Mouse (Mus musculus): ENCODE data around the gene Apol6.

DNA sequence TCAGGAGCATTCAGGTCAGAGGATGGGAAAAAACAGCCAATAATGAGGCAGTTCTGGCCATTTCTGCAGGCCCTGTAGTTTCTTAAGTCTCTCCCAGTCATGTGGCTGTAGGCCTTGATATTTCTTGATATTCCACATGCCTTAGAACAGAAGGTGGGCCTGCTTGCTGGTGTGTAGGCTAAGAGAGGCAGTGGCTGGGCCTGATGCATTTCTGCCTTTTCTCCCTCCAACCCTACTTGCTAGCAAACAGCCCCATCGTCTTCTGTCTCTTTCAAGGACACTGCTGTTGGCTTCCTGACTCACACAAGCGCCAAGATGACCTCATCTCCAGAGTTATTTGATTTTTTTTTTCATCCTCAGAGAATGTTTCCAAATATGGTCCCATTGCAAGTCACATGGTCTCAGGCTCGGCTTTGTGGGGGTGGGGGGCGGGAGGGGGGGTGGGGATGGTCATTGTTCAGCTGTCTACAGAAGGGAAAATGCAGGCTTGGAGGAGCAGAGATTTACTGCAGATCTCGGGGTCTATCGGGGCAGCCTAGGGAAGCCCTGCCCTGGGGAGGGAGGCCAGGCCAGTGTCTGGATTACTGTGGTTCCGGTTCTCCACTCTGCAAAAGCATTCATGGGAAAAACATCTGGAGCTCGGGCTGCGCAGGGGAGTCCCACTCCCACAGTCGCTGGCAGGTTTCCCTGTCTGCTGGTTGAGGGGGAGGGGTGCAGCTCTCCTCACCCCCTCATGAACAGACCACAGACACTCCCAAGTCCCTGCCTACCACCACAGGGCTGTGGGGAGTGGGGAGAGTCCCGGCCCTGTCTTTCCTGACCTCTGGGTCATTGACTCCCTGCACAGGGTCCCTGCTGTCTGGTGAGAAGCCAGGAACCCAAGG lies 7.0 kb upstream of the Apol6 start:
- TF ChIP-seq CTCF (conservative IDR thresholded peaks at IDR 0.05; ENCODE audit: low read length) (no peak), NANOG (IDR thresholded peaks at IDR 0.05; ENCODE audit: borderline replicate concordance, low read length) (no peak), POU5F1 (IDR thresholded peaks at IDR 0.05; ENCODE audit: borderline replicate concordance, low read length) (no peak)
